Mouse (Mus musculus): Measurements from ENCODE around the gene Kif27. TPM values are rescaled to one million over a fixed set of nuclear protein-coding genes. Genes with fewer than 3 reads are reported as not detected.

Kif27 gene
- polyA plus RNA-seq, 1 experiment from 2014 or later = 0.05 TPM

DNA sequence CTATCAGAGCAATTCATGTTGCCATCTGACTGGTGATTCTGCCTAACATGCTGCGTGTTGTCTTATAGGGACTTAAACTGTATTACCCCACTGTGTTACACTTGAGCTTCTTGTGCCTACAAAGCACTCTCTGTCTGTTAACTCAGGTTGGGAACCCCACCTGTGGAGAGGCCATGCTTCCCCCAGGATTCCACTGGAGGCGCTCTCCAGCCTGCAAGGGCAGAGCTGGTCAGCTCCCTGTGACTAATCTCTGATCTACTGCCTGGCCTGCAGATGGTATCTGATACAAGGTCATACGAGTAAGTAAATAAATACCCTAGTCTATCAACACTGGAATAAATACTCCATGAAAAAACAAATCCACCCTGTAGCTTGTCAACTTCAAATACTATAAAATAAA is 47.6 kb downstream of the Kif27 start:
- ATAC-seq = no peak
- Histone ChIP-seq H3K27ac (ENCODE audit: low read depth) (no peak overlapping the region), H3K36me3 (replicated peaks; ENCODE audit: insufficient read depth, low read length) (no peaks in the 10 kb centered on the region), H3K4me2 (ENCODE audit: low read depth, low read length) (no peak overlapping the region), H3K4me3 (ENCODE audit: low read depth, low read length) (no peak overlapping the region), H3K9ac (replicated peaks) (no peak overlapping the region), H3K4me1 (ENCODE audit: insufficient read depth) (no peaks in the 10 kb centered on the region), H3K9me3 (ENCODE audit: low read length) (no peaks in the 10 kb centered on the region), H3K27me3 (ENCODE audit: insufficient read depth, low read length) (no peaks in the 10 kb centered on the region)
- no peak for TF ChIP-seq CTCF (IDR thresholded peaks at IDR 0.05; ENCODE audit: low read depth)
- TF ChIP-seq EP300 (IDR thresholded peaks at IDR 0.05; ENCODE audit: low read depth) = no peak
- no peak for DNase-seq
- 58% methylated on average over 3 of the region's 3 CpGs for WGBS (ENCODE audit: insufficient replicate concordance)

- no peaks in the 10 kb centered on the region for H3K36me3 ChIP-seq (replicated peaks; ENCODE audit: insufficient read depth, low read length)
- H3K4me1 ChIP-seq (ENCODE audit: insufficient read depth) = no peaks in the 10 kb centered on the region
- ATAC-seq = no peak
- WGBS (ENCODE audit: insufficient replicate concordance) = 69% methylated on average over 8 of the region's 8 CpGs
- no peak for DNase-seq
- no peaks in the 10 kb centered on the region for H3K9me3 ChIP-seq (ENCODE audit: low read length)
- no peak overlapping the region for H3K4me3 ChIP-seq (ENCODE audit: low read depth, low read length)
- TF ChIP-seq EP300 (IDR thresholded peaks at IDR 0.05; ENCODE audit: low read depth) (no peak), CTCF (IDR thresholded peaks at IDR 0.05; ENCODE audit: low read depth) (no peak)
- no peak overlapping the region for H3K27ac ChIP-seq (ENCODE audit: low read depth)
- H3K4me2 ChIP-seq (ENCODE audit: low read depth, low read length) = no peak overlapping the region
- no peaks in the 10 kb centered on the region for H3K27me3 ChIP-seq (ENCODE audit: insufficient read depth, low read length)
- H3K9ac ChIP-seq (replicated peaks) = no peak overlapping the region
Observed at GRCm38 (mm10) chr13:58309499-58309898, 49.4 kb downstream of the Kif27 start.

GRCm38 (mm10) chr13:58307453-58307852 is 51.5 kb downstream of the Kif27 start:
- Histone ChIP-seq H3K27me3 (ENCODE audit: insufficient read depth, low read length) (no peaks in the 10 kb centered on the region), H3K4me1 (ENCODE audit: insufficient read depth) (no peaks in the 10 kb centered on the region), H3K9me3 (ENCODE audit: low read length) (no peaks in the 10 kb centered on the region), H3K36me3 (replicated peaks; ENCODE audit: insufficient read depth, low read length) (no peaks in the 10 kb centered on the region), H3K9ac (replicated peaks) (no peak overlapping the region), H3K27ac (ENCODE audit: low read depth) (no peak overlapping the region), H3K4me2 (ENCODE audit: low read depth, low read length) (no peak overlapping the region), H3K4me3 (ENCODE audit: low read depth, low read length) (no peak overlapping the region)
- WGBS (ENCODE audit: insufficient replicate concordance) = 81% methylated on average over 5 of the region's 5 CpGs
- no peak for DNase-seq
- TF ChIP-seq CTCF (IDR thresholded peaks at IDR 0.05; ENCODE audit: low read depth) = no peak
- no peak for TF ChIP-seq EP300 (IDR thresholded peaks at IDR 0.05; ENCODE audit: low read depth)
- no peak for ATAC-seq

DNA sequence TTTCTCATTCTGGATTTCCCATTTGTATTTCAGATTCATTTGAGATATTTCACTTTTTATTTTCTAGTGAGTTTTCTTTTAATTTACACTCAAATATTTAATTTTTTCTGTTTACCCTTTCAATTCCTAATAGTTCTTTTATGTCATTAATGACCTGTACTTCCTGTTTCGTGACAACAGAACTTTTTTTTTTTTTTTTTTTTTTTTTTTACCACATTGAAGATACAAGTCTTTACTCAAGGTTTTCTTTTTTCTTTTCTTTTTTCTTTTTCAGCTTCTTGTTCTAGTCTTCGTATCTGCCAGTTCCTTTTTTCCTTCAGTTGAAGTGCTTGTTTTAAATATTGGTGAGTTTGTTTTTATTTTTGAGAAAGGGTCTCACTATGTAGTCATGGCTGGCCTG is 53.7 kb downstream of the Kif27 start:
- 62% methylated on average over 2 of the region's 2 CpGs for WGBS (ENCODE audit: insufficient replicate concordance)
- Histone ChIP-seq H3K4me1 (ENCODE audit: insufficient read depth) (no peaks in the 10 kb centered on the region), H3K9me3 (ENCODE audit: low read length) (no peaks in the 10 kb centered on the region), H3K27me3 (ENCODE audit: insufficient read depth, low read length) (no peaks in the 10 kb centered on the region), H3K9ac (replicated peaks) (no peak overlapping the region), H3K27ac (ENCODE audit: low read depth) (no peak overlapping the region), H3K4me3 (ENCODE audit: low read depth, low read length) (no peak overlapping the region), H3K4me2 (ENCODE audit: low read depth, low read length) (no peak overlapping the region), H3K36me3 (replicated peaks; ENCODE audit: insufficient read depth, low read length) (no peaks in the 10 kb centered on the region)
- no peak for DNase-seq
- TF ChIP-seq CTCF (IDR thresholded peaks at IDR 0.05; ENCODE audit: low read depth) = no peak
- TF ChIP-seq EP300 (IDR thresholded peaks at IDR 0.05; ENCODE audit: low read depth) = no peak
- no peak for ATAC-seq

DNA sequence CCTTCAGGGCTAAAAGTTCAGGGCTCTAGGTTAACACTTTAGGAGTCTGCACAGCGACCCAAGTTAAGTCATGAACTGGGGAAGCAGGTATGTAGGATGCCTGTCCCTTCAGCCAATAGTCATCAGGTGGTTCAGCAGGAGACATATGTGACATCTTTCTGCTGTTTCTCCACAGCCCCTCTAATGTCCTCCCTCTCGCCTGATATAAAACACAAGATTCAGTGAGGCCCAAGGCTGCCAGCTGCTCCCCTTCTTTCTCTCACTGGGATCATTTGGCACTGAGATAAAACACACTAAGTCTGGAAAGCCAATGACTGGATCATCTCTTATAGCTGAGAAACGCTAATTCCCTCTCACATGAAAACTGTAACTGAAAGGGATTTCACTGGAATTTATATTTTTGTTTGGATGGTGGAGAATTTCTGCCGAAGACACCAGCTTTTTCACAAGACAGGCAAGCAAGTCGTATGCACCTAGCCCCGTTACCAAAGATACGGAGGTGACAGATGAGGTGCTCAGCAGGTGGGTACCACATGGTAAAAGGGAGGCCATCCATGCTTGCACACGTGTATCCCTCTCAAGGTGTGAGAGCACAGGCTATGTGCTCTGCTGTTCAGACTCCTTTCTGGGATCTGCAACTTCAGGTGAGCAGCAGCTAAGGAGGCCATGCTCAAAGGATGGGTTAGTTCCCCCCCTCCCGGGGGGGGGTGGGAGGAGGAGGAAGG is 56.3 kb downstream of the Kif27 start:
- Histone ChIP-seq H3K4me2 (ENCODE audit: low read depth, low read length) (no peak overlapping the region), H3K27me3 (ENCODE audit: insufficient read depth, low read length) (no peaks in the 10 kb centered on the region), H3K36me3 (replicated peaks; ENCODE audit: insufficient read depth, low read length) (no peaks in the 10 kb centered on the region), H3K9me3 (ENCODE audit: low read length) (no peaks in the 10 kb centered on the region), H3K4me1 (ENCODE audit: insufficient read depth) (no peaks in the 10 kb centered on the region), H3K9ac (replicated peaks) (no peak overlapping the region), H3K4me3 (ENCODE audit: low read depth, low read length) (no peak overlapping the region), H3K27ac (ENCODE audit: low read depth) (no peak overlapping the region)
- DNase-seq (no peak), ATAC-seq (no peak)
- no peak for TF ChIP-seq EP300 (IDR thresholded peaks at IDR 0.05; ENCODE audit: low read depth)
- no peak for TF ChIP-seq CTCF (IDR thresholded peaks at IDR 0.05; ENCODE audit: low read depth)
- 75% methylated on average over 9 of the region's 9 CpGs for WGBS (ENCODE audit: insufficient replicate concordance)

DNA sequence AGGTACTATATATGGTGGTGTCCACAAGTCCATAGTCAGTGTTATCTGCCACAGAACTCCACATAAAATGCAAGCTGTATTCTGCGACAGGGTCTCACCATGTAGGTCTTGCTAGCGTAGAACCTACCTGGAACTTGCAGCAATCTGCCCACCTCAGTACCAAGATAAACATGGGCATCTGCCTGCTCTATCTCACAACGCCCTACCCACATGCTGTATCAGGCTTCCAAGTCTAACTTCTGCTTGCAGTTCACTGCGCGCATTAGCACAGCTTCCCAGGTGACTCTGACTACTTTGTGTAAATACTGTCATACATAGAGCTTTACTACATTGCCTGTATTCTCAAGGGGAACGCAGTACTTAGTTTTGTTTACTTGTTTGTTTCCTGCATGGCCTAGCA is 57.0 kb downstream of the Kif27 start:
- Histone ChIP-seq H3K4me2 (ENCODE audit: low read depth, low read length) (no peak overlapping the region), H3K9me3 (ENCODE audit: low read length) (no peaks in the 10 kb centered on the region), H3K27me3 (ENCODE audit: insufficient read depth, low read length) (no peaks in the 10 kb centered on the region), H3K9ac (replicated peaks) (no peak overlapping the region), H3K4me3 (ENCODE audit: low read depth, low read length) (no peak overlapping the region), H3K4me1 (ENCODE audit: insufficient read depth) (no peaks in the 10 kb centered on the region), H3K27ac (ENCODE audit: low read depth) (no peak overlapping the region), H3K36me3 (replicated peaks; ENCODE audit: insufficient read depth, low read length) (no peaks in the 10 kb centered on the region)
- ATAC-seq = no peak
- TF ChIP-seq CTCF (IDR thresholded peaks at IDR 0.05; ENCODE audit: low read depth) (no peak), EP300 (IDR thresholded peaks at IDR 0.05; ENCODE audit: low read depth) (no peak)
- no peak for DNase-seq
- 77% methylated on average over 6 of the region's 6 CpGs for WGBS (ENCODE audit: insufficient replicate concordance)

Measured in liver, postnatal 0 days (tissue).